Mouse (Mus musculus) heart, adult 8-10 months (tissue): ENCODE results near the gene Fut2. TPM values are rescaled to one million over a fixed set of nuclear protein-coding genes. Genes with fewer than 3 reads are reported as not detected.

Source experiments
- DNase-seq: peaks from one replicate; pipeline ENCODE4 v3.0.0; 2022; ENCODE audit warnings: low spot score
- total RNA-seq, 4 experiments: library from RNA; stranded (reverse); gene quantifications; 2 replicates each; pipeline ENCODE4 v1.2.4; 2022

The Fut2 gene
- total RNA-seq, 4 experiments from 2014 or later, result 0.19 to 1.5 (median 0.58) TPM

DNA sequence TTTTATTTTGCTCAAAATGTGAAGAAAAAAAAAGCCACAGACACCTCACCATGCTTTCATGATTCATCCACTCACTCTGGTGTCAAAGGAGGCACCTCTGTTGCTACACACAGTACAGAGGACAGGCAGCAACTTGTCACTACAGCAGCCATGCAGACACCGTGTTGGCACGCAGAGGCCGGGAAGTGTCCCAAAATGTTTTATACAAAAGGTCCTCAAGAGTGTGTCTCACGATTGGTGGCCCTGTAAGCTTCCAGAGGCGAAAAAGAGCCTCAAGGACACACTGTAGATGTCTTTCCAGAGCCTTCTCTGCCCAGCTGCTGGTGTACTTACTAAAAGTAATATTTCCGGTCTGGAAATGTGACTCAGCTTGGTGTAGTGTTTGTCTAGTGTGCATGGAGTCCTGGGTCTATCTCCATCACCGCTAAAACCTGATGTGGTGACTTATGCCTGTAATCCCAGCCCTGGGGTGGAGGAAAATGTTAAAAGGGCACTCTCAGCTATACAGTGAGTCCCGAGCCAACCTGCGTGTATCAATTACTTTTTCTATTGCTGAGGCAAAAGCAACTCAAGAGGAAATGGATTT lies 60.4 kb downstream of the Fut2 start:
- no peak for DNase-seq

DNA sequence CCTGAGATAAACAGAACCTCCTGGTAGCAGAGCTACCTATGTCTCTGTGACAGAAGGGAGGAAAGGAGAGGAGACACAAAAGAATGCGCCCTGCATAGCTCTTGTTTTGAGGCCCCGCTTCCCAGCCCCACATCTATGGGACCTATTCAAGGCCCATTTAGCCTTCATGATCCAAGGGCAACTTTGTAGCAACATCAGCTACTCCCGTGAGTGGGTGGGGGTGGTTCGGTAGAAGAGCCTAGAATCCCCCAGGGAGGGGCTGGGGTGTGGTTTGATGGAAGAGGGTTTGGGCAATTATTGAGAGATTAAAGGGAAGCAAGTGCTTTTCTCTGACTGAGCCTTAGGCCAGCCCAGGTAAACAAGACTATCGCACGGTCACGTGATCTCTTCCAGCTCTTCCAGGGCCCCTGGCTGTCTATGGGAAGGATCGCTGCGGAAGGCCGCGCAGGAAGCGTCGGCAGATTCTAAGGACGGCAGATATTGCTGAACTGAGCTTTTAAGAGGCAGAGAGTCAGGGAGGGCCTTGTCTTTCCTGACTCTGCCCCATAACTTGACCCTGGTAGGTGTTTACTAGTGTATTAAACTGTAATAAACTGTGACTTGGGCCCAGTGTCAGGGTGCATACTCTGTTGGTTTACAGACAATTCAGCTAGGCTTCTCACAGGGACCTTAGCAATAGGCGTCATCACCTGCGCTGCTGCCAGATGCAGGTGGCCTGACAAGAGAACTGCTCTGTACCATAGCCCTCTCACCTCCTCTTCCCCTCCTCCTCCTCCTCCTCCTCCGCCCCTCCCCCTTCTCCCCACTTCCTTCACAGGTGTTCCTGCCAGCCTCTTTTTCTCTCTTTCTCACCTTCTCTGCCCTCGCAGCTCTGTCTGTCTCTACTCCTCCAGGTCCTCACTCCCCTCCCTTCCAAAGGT lies 67.0 kb downstream of the Fut2 start:
- no peak for DNase-seq

Other genes starting within 250 kb of the Fut2 start
- not detected for gene Lhb, start 245.6 kb downstream of the Fut2 start, total RNA-seq
- 100 to 1,000 TPM; 106 to 122 (median 112) TPM for gene Gys1, start 231.6 kb downstream of the Fut2 start, total RNA-seq
- gene Ruvbl2, start 228.3 kb downstream of the Fut2 start, total RNA-seq, result 10 to 100 TPM; 23.1 to 31.5 (median 26.8) TPM
- gene Ftl1, start 206.5 kb downstream of the Fut2 start, total RNA-seq, result 100 to 1,000 TPM; 164 to 329 (median 254) TPM
- 10 to 100 TPM; 24.3 to 26.9 (median 26.2) TPM for gene Bax, start 199.5 kb downstream of the Fut2 start, total RNA-seq
- gene Tulp2, start 184.5 kb downstream of the Fut2 start, total RNA-seq, result not detected
- gene Gm45808, start 179.6 kb downstream of the Fut2 start, total RNA-seq, result 1 to 10 TPM; 3.8 to 8.5 (median 7.6) TPM
- 10 to 100 TPM; 10.2 to 12.8 (median 11.5) TPM for gene Dhdh, start 177.6 kb downstream of the Fut2 start, total RNA-seq
- 100 to 1,000 TPM; 130 to 149 (median 139) TPM for gene Nucb1, start 156.0 kb downstream of the Fut2 start, total RNA-seq
- 10 to 100 TPM; 21.9 to 31.6 (median 28.0) TPM for gene Ppp1r15a, start 140.1 kb downstream of the Fut2 start, total RNA-seq
- 1 to 10 TPM; 2.6 to 4.2 (median 3.0) TPM for gene Plekha4, start 140.1 kb downstream of the Fut2 start, total RNA-seq
- 1 to 10 TPM in 3 of 4 experiments, under 1 TPM in 1; 0.40 to 2.0 (median 1.1) TPM for gene Hsd17b14, start 111.5 kb downstream of the Fut2 start, total RNA-seq
- 100 to 1,000 TPM; 295 to 316 (median 308) TPM for gene Bcat2, start 96.2 kb downstream of the Fut2 start, total RNA-seq
- not detected for gene Fgf21, start 50.9 kb downstream of the Fut2 start, total RNA-seq
- gene Fut1, start 49.1 kb downstream of the Fut2 start, total RNA-seq, result not detected
- under 1 TPM; 0.20 to 0.53 (median 0.35) TPM for gene Izumo1, start 44.6 kb downstream of the Fut2 start, total RNA-seq
- gene Rasip1, start 38.9 kb downstream of the Fut2 start, total RNA-seq, result 10 to 100 TPM; 17.8 to 27.2 (median 26.2) TPM
- gene Mamstr, start 26.4 kb downstream of the Fut2 start, total RNA-seq, result 1 to 10 TPM; 2.0 to 5.9 (median 5.1) TPM
- under 1 TPM in 2 of 4 experiments, not detected in 2; 0.22 to 0.25 TPM for gene Ntn5, start 17.6 kb upstream of the Fut2 start, total RNA-seq
- under 1 TPM in 3 of 4 experiments, not detected in 1; 0.16 to 0.25 (median 0.23) TPM for gene Sec1, start 28.0 kb upstream of the Fut2 start, total RNA-seq
- 1 to 10 TPM; 5.5 to 8.7 (median 8.1) TPM for gene Car11, start 33.4 kb upstream of the Fut2 start, total RNA-seq
- gene Dbp, start 38.7 kb upstream of the Fut2 start, total RNA-seq, result 100 to 1,000 TPM in 3 of 4 experiments, 10 to 100 TPM in 1; 72.2 to 183 (median 152) TPM
- 100 to 1,000 TPM; 552 to 697 (median 598) TPM for gene Rpl18, start 49.1 kb upstream of the Fut2 start, total RNA-seq
- 10 to 100 TPM; 15.3 to 19.3 (median 18.4) TPM for gene Sphk2, start 51.6 kb upstream of the Fut2 start, total RNA-seq
- gene Fam83e, start 54.8 kb upstream of the Fut2 start, total RNA-seq, result under 1 TPM; 0.19 to 0.55 (median 0.44) TPM
- not detected for gene Spaca4, start 59.4 kb upstream of the Fut2 start, total RNA-seq
- gene Lmtk3, start 117.3 kb upstream of the Fut2 start, total RNA-seq, result under 1 TPM in 1 of 4 experiments, not detected in 3; 0.22 TPM
- not detected for gene Sult2b1, start 118.3 kb upstream of the Fut2 start, total RNA-seq
- 10 to 100 TPM; 54.0 to 65.5 (median 62.1) TPM for gene Cyth2, start 148.2 kb upstream of the Fut2 start, total RNA-seq
- gene Kcnj14, start 158.4 kb upstream of the Fut2 start, total RNA-seq, result 1 to 10 TPM in 3 of 4 experiments, under 1 TPM in 1; 0.87 to 6.1 (median 3.1) TPM
- gene Grwd1, start 164.6 kb upstream of the Fut2 start, total RNA-seq, result 10 to 100 TPM; 10.2 to 16.0 (median 13.6) TPM
- 100 to 1,000 TPM; 115 to 134 (median 127) TPM for gene Kdelr1, start 206.4 kb upstream of the Fut2 start, total RNA-seq
- gene Grin2d, start 212.0 kb upstream of the Fut2 start, total RNA-seq, result 1 to 10 TPM; 1.1 to 2.2 (median 1.3) TPM
- gene Syngr4, start 230.3 kb upstream of the Fut2 start, total RNA-seq, result not detected
- gene Tmem143, start 230.5 kb upstream of the Fut2 start, total RNA-seq, result 100 to 1,000 TPM; 115 to 143 (median 126) TPM